Mouse (Mus musculus) kidney, embryonic 15.5 days (tissue): ENCODE results near the gene Elobl. TPM values are rescaled to one million over a fixed set of nuclear protein-coding genes. Genes with fewer than 3 reads are reported as not detected.
"Not testable (repeated sequence)": the region's sequence is repeated elsewhere in the genome, so short reads cannot be mapped to it uniquely, and the experiment has no call there.

Source experiments
- ATAC-seq: fragments of 200-750 bp; cut with Nextera tagmentation; replicated peaks from 2 replicates; pipeline ENCODE4 v1.8.0; 2017; ENCODE audit warnings: moderate TSS enrichment; ENCODE audit not compliant: low FRiP score
- H3K27ac ChIP-seq: fragments of 300-500 bp; sonication (generic); 2 replicates; pipeline ENCODE4 v1.5.1; 2015; ENCODE audit warnings: mild to moderate bottlenecking, inconsistent platforms
- H3K27me3 ChIP-seq: fragments of 300-500 bp; sonication (generic); 2 replicates; pipeline ENCODE4 v1.6.1; 2015; ENCODE audit warnings: inconsistent platforms
- H3K36me3 ChIP-seq: fragments of 300-500 bp; sonication (generic); 2 replicates; pipeline ENCODE4 v1.6.1; 2015; ENCODE audit warnings: inconsistent platforms
- H3K4me1 ChIP-seq: fragments of 300-500 bp; sonication (generic); 2 replicates; pipeline ENCODE4 v1.6.1; 2015; ENCODE audit warnings: inconsistent platforms
- H3K4me2 ChIP-seq: fragments of 300-500 bp; sonication (generic); 2 replicates; pipeline ENCODE4 v1.6.1; 2015; ENCODE audit warnings: moderate library complexity, mild to moderate bottlenecking, inconsistent platforms
- H3K4me3 ChIP-seq: fragments of 300-500 bp; sonication (generic); replicated peaks from 2 replicates; pipeline ENCODE4 v1.5.1; 2015; ENCODE audit warnings: mild to moderate bottlenecking, inconsistent platforms
- H3K9ac ChIP-seq: fragments of 300-500 bp; sonication (generic); 2 replicates; pipeline ENCODE4 v1.6.1; 2015; ENCODE audit warnings: mild to moderate bottlenecking, inconsistent platforms
- H3K9me3 ChIP-seq: fragments of 300-500 bp; sonication (generic); replicated peaks from 2 replicates; pipeline ENCODE4 v1.6.1; 2016; ENCODE audit warnings: inconsistent platforms
- WGBS: fragments of 180-500 bp; shearing (Covaris S2); methylation state at CpG from one replicate; pipeline ENCODE4 v1.1.7; 2015; ENCODE audit warnings: mixed read lengths; 5-methylcytosine and 5-hydroxymethylcytosine counted together
- polyA plus RNA-seq: library from polyadenylated mRNA; unstranded; fragments of >200 nt; fragmentation: Nextera tagmentation; extraction: Ambion mirVana; gene quantifications from 2 replicates; pipeline ENCODE4 v1.2.1, GENCODE M21; 2015

The Elobl gene
- polyA plus RNA-seq, 1 experiment from 2014 or later, result not detected

- Histone ChIP-seq H3K4me3 (peak overlapping the region; percentile 64), H3K9me3 (no peaks in the 10 kb centered on the region), H3K27me3 (no peaks in the 10 kb centered on the region), H3K36me3 (no peaks in the 10 kb centered on the region), H3K9ac (peak overlapping the region; percentile 57), H3K4me2 (peak overlapping the region; percentile 83), H3K27ac (peak overlapping the region; percentile 34; the same call in 1 of the 2 replicates), H3K4me1 (peaks cover 28% of the 10 kb centered on the region)
- 26% methylated on average over 33 of the region's 33 CpGs for WGBS
- peak; percentile 56 for ATAC-seq
These were observed 33.2 kb upstream of the Elobl start for GRCm38 (mm10) chr11:88999723-89000526.

DNA sequence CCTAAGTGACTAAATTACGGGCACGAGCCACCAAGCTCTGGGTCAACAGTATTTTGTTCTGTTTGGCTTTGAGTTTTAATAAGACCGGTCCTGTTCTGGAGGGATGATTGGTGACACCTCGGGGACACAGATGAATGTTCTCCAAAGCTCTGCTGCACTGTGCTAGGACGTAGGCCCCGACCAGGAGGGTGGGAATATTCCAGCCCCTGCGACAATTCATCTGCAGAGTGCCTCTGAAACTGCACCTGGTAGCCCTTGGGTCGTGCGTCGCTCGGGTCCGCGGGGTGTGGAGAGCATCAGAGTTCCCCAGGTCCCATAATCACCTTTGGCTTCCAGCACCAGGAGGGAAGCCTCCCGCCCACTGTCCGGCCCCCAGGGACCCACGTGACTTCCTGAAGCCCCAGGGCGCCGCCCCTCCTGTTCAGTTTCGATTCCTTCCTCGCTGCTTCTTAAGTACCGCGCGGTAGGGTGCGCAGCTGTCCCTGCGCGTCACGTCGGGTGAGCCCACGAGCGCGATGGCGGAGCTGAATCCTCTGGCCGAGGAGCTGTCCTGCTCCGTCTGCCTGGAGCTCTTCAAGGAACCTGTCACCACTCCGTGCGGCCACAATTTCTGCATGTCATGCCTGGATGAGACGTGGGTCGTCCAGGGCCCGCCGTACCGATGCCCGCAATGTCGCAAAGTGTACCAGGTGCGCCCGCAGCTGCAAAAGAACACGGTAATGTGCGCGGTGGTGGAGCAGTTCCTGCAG is 32.4 kb upstream of the Elobl start, which contains the start of gene Trim25:
Trim25 (plus strand) TSS at position 403 of the 749 bp plus-strand sequence.
- peak within 1 kb of the TSS; percentile 58; the same call in 1 of the 2 replicates for H3K27ac ChIP-seq
- 2% methylated on average over 48 of the region's 48 CpGs for WGBS
- peak; percentile 93 for ATAC-seq

GRCm38 (mm10) chr11:88998406-88998805 is 31.7 kb upstream of the Elobl start:
- no peak overlapping the region for H3K27ac ChIP-seq
- no peaks in the 10 kb centered on the region for H3K27me3 ChIP-seq
- no peak overlapping the region for H3K9ac ChIP-seq
- WGBS, result 23% methylated on average over 2 of the region's 3 CpGs
- H3K9me3 ChIP-seq, result no peaks in the 10 kb centered on the region
- peaks cover 22% of the 10 kb centered on the region for H3K4me1 ChIP-seq
- H3K4me2 ChIP-seq, result peak overlapping the region; percentile 83
- H3K36me3 ChIP-seq, result no peaks in the 10 kb centered on the region
- no peak overlapping the region for H3K4me3 ChIP-seq
- ATAC-seq, result no peak

More for the DNA sequence above, 32.4 kb upstream of the Elobl start, which contains the start of gene Trim25:
- peak within 1 kb of the TSS; percentile 57 for H3K9ac ChIP-seq
- no peaks in the 10 kb centered on the region for H3K9me3 ChIP-seq
- no peaks in the 10 kb centered on the region for H3K27me3 ChIP-seq
- H3K4me2 ChIP-seq, result peak within 1 kb of the TSS; percentile 83
- peak within 1 kb of the TSS; percentile 64 for H3K4me3 ChIP-seq
- H3K36me3 ChIP-seq, result no peaks in the 10 kb centered on the region
- peaks cover 28% of the 10 kb centered on the region for H3K4me1 ChIP-seq

- not testable (repeated sequence) for H3K4me2 ChIP-seq, H3K27me3 ChIP-seq, H3K9me3 ChIP-seq, H3K36me3 ChIP-seq, ATAC-seq, H3K27ac ChIP-seq, H3K9ac ChIP-seq, H3K4me3 ChIP-seq
- WGBS, result 87% methylated on average over 5 of the region's 5 CpGs
- H3K4me1 ChIP-seq, result peaks cover 14% of the 10 kb centered on the region
These were observed 30.6 kb upstream of the Elobl start for GRCm38 (mm10) chr11:88997343-88997742.

GRCm38 (mm10) chr11:88996427-88996826 is 29.7 kb upstream of the Elobl start:
- Histone ChIP-seq H3K27me3 (no peaks in the 10 kb centered on the region), H3K36me3 (peaks cover 1% of the 10 kb centered on the region), H3K4me2 (no peak overlapping the region), H3K9me3 (no peaks in the 10 kb centered on the region), H3K4me3 (no peak overlapping the region), H3K4me1 (peaks cover 13% of the 10 kb centered on the region), H3K27ac (peak overlapping the region; percentile 23; the same call in 1 of the 2 replicates), H3K9ac (no peak overlapping the region)
- no peak for ATAC-seq
- WGBS, result 64% methylated on average over 7 of the region's 7 CpGs

DNA sequence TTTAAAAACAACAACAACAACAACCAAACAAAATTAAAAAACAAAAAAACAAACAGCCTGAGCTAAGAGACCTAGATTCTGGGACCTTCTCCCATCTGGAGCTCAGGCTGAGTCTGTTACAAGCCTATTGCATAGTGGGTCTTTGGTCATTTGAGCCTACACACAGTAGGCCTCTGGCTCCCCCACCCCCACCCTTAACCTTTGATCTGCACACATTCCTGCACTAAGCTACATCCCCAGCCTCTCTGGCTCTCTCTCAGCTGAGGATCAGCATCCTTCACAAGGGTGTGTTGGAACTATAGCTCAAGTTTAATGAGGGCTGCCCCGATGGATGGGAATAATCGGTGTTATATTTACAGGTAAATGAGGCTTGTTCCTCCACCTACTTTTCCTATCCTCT is 28.9 kb upstream of the Elobl start:
- H3K4me2 ChIP-seq, result no peak overlapping the region
- no peaks in the 10 kb centered on the region for H3K27me3 ChIP-seq
- peaks cover 9% of the 10 kb centered on the region for H3K36me3 ChIP-seq
- 83% methylated on average over 2 of the region's 2 CpGs for WGBS
- no peak for ATAC-seq
- H3K9me3 ChIP-seq, result no peaks in the 10 kb centered on the region
- no peak overlapping the region for H3K9ac ChIP-seq
- no peak overlapping the region for H3K27ac ChIP-seq
- no peak overlapping the region for H3K4me3 ChIP-seq
- peaks cover 13% of the 10 kb centered on the region for H3K4me1 ChIP-seq

GRCm38 (mm10) chr11:88994492-88994891 is 27.8 kb upstream of the Elobl start:
- peaks cover 6% of the 10 kb centered on the region; the same call in 1 of the 2 replicates for H3K4me1 ChIP-seq
- WGBS, result 86% methylated on average over 7 of the region's 7 CpGs
- no peaks in the 10 kb centered on the region for H3K27me3 ChIP-seq
- H3K9me3 ChIP-seq, result no peaks in the 10 kb centered on the region
- H3K9ac ChIP-seq, result no peak overlapping the region
- ATAC-seq, result no peak
- H3K4me3 ChIP-seq, result no peak overlapping the region
- H3K27ac ChIP-seq, result no peak overlapping the region
- H3K4me2 ChIP-seq, result no peak overlapping the region
- peaks cover 11% of the 10 kb centered on the region for H3K36me3 ChIP-seq

GRCm38 (mm10) chr11:88993625-88994024 is 26.9 kb upstream of the Elobl start:
- H3K9ac ChIP-seq, result no peak overlapping the region
- no peak overlapping the region for H3K27ac ChIP-seq
- H3K9me3 ChIP-seq, result no peaks in the 10 kb centered on the region
- H3K36me3 ChIP-seq, result peaks cover 14% of the 10 kb centered on the region
- H3K4me1 ChIP-seq, result peaks cover under 1% of the 10 kb centered on the region; the same call in 1 of the 2 replicates
- 20% methylated on average over 5 of the region's 5 CpGs for WGBS
- ATAC-seq, result 0 out of 2 replicates have a peak, but pooled peaks have one; percentile 18
- H3K27me3 ChIP-seq, result no peaks in the 10 kb centered on the region
- no peak overlapping the region for H3K4me2 ChIP-seq
- H3K4me3 ChIP-seq, result no peak overlapping the region

DNA sequence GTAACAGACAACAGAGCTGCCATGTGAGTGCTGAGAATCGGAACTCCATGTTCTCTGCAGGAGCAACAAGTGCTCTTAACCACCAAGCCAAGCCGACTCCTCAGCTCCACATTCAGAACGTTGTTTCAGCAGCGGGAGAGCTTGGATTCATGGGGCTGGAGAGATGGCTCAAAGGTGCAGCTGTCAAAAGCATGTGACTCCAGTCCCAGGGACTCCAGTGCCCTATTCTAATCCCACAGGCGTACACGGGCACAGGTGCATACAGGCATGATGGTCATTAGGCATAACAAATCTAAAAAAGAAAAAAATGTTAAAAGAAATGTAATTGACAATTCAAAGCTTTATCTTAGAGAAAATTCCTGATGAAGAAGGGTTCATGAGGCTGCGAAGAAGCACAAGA is 26.5 kb upstream of the Elobl start:
- ATAC-seq, result no peak
- Histone ChIP-seq H3K4me3 (no peak overlapping the region), H3K4me2 (no peak overlapping the region), H3K9me3 (no peaks in the 10 kb centered on the region), H3K9ac (no peak overlapping the region), H3K27me3 (no peaks in the 10 kb centered on the region), H3K4me1 (no peaks in the 10 kb centered on the region), H3K27ac (no peak overlapping the region), H3K36me3 (peaks cover 18% of the 10 kb centered on the region)
- 56% methylated on average over 7 of the region's 7 CpGs for WGBS

DNA sequence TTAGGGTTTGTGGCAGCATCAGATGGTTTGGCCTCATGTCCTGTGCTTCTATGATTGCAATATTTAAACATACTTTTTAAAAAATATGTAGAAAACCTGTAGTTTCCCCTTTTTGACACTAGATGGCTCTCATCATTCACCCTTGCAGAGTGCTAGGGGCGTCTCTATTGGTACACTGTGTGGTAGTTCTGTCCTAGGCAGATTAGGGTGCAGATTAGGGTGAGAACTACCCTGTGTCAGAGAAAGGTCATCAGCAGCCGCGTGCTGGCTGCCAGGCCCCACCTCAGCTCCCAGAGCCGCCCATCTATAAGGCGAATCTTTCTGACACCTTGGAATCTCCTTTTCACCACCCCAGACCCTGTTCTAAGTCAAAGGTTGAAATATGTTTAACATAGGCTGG is 22.8 kb upstream of the Elobl start:
- Histone ChIP-seq H3K4me1 (no peaks in the 10 kb centered on the region), H3K4me3 (no peak overlapping the region), H3K9ac (no peak overlapping the region), H3K4me2 (no peak overlapping the region), H3K9me3 (no peaks in the 10 kb centered on the region), H3K27me3 (no peaks in the 10 kb centered on the region), H3K27ac (no peak overlapping the region), H3K36me3 (peaks cover 45% of the 10 kb centered on the region)
- WGBS, result 74% methylated on average over 5 of the region's 5 CpGs
- ATAC-seq, result no peak

DNA sequence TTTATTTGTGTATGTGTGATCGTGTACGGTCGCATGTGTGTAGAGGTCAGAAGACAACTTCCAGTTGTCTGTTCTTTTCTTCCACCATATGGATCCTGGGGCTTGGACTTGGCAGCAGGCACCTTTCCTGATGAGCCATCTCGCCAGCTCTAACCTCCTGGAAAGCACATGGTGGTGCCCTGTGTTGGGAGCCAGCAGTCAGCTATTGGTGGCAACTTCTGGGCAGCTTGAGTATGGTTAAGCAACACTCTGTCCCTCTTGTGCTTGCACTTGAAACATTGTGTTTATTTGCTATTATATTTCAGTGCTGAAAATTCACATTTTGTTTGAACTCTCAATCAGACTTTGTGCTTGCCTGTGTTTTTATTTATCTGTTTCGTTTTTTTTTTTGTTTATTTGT is 22.2 kb upstream of the Elobl start:
- Histone ChIP-seq H3K4me1 (no peaks in the 10 kb centered on the region), H3K9me3 (no peaks in the 10 kb centered on the region), H3K4me2 (no peak overlapping the region), H3K27me3 (no peaks in the 10 kb centered on the region), H3K27ac (no peak overlapping the region), H3K36me3 (peaks cover 50% of the 10 kb centered on the region), H3K9ac (no peak overlapping the region), H3K4me3 (no peak overlapping the region)
- WGBS, result 76% methylated on average over 5 of the region's 5 CpGs
- no peak for ATAC-seq

GRCm38 (mm10) chr11:88986616-88987015 is 19.9 kb upstream of the Elobl start:
- H3K4me2 ChIP-seq, result no peak overlapping the region
- no peaks in the 10 kb centered on the region for H3K9me3 ChIP-seq
- ATAC-seq, result no peak
- WGBS, result 87% methylated on average over 10 of the region's 10 CpGs
- H3K27me3 ChIP-seq, result no peaks in the 10 kb centered on the region
- H3K4me3 ChIP-seq, result no peak overlapping the region
- no peaks in the 10 kb centered on the region for H3K4me1 ChIP-seq
- no peak overlapping the region for H3K27ac ChIP-seq
- H3K9ac ChIP-seq, result no peak overlapping the region
- peaks cover 72% of the 10 kb centered on the region for H3K36me3 ChIP-seq
